9 mouse cellular contexts compared by ENCODE assay signal in genomic region chr2:32756674-32757055, GRCm38 (mm10). TPM values are rescaled to one million over a fixed set of nuclear protein-coding genes. Genes with fewer than 3 reads are reported as not detected.
DNase-seq lines count a peak whose midpoint lies in the region; ATAC-seq and TF ChIP-seq lines count a peak whose summit lies in the region.
"Had no signal": no experiment of that assay in that cellular context is flagged by ENCODE, and none has a peak within 500 bp of the region (broad histone marks: within the 10 kb centered on the region; RNA-seq: fewer than 3 reads in every experiment).

No protein-coding gene starts in this region.

- no peak overlapping the region for H3K4me3 ChIP-seq in lung, embryonic 15.5 days
- no peak overlapping the region; the same call in 1 of the 2 replicates for H3K4me3 ChIP-seq in forebrain, embryonic 13.5 days
- peak overlapping the region; percentile 73; the same call in 1 of the 2 replicates for H3K4me3 ChIP-seq in limb, embryonic 14.5 days (replicated peaks; ENCODE audit: low read length)
- 0 out of 2 replicates have a peak overlapping the region, but pooled peaks have one; percentile 70 for H3K4me3 ChIP-seq in neural tube, embryonic 13.5 days

- no peaks in the 10 kb centered on the region for H3K9me3 ChIP-seq in lung, embryonic 15.5 days
- H3K9me3 ChIP-seq in forebrain, embryonic 13.5 days (replicated peaks) = no peaks in the 10 kb centered on the region
- H3K9me3 ChIP-seq in limb, embryonic 14.5 days (ENCODE audit: control insufficient read depth, low read length) = no peaks in the 10 kb centered on the region
- no peaks in the 10 kb centered on the region for H3K9me3 ChIP-seq in neural tube, embryonic 13.5 days

- DNase-seq in lung, postnatal 4 days = no peak
- DNase-seq in limb, embryonic 14.5 days (ENCODE audit: low spot score) = no peak
- DNase-seq in spleen, adult 18-20 months = no peak
- DNase-seq in kidney, adult 18-20 months = no peak
- no peak for DNase-seq in embryo, embryonic 11 days

- WGBS in lung, embryonic 15.5 days = 30% methylated on average over 6 of the region's 6 CpGs
- WGBS in forebrain, embryonic 13.5 days = 31% methylated on average over 6 of the region's 6 CpGs
- WGBS in limb, embryonic 14.5 days = 35% methylated on average over 6 of the region's 6 CpGs
- 34% methylated on average over 6 of the region's 6 CpGs for WGBS in neural tube, embryonic 13.5 days

- no peak for TF ChIP-seq POLR2A in limb, embryonic 14.5 days (IDR thresholded peaks at IDR 0.05; ENCODE audit: borderline replicate concordance, extremely low read depth, insufficient read depth, insufficient read length)

- peak overlapping the region; percentile 24 for H3K4me2 ChIP-seq in lung, embryonic 15.5 days
- H3K4me2 ChIP-seq in forebrain, embryonic 13.5 days = peak overlapping the region; percentile 32; the same call in 1 of the 2 replicates
- H3K4me2 ChIP-seq in limb, embryonic 14.5 days (replicated peaks; ENCODE audit: low read depth, low read length, severe bottlenecking) = peak overlapping the region; percentile 22; the same call in 1 of the 2 replicates
- peak overlapping the region; percentile 36 for H3K4me2 ChIP-seq in neural tube, embryonic 13.5 days

- peaks cover 10% of the 10 kb centered on the region for H3K4me1 ChIP-seq in lung, embryonic 15.5 days
- H3K4me1 ChIP-seq in forebrain, embryonic 13.5 days = peaks cover 25% of the 10 kb centered on the region
- H3K4me1 ChIP-seq in limb, embryonic 14.5 days (ENCODE audit: control insufficient read depth, insufficient read depth, low read length) = peaks cover 5% of the 10 kb centered on the region; the same call in 1 of the 2 replicates
- peaks cover 32% of the 10 kb centered on the region for H3K4me1 ChIP-seq in neural tube, embryonic 13.5 days (replicated peaks)

- no peaks in the 10 kb centered on the region for H3K27me3 ChIP-seq in lung, embryonic 15.5 days
- no peaks in the 10 kb centered on the region for H3K27me3 ChIP-seq in forebrain, embryonic 13.5 days
- H3K27me3 ChIP-seq in limb, embryonic 14.5 days (ENCODE audit: control insufficient read depth, insufficient read depth, low read length) = no peaks in the 10 kb centered on the region
- H3K27me3 ChIP-seq in neural tube, embryonic 13.5 days = no peaks in the 10 kb centered on the region

- ATAC-seq in lung, embryonic 15.5 days (ENCODE audit: borderline replicate concordance, extremely low read depth, low FRiP score, low TSS enrichment) = no peak
- ATAC-seq in forebrain, embryonic 13.5 days = peak; percentile 41
- peak; percentile 9; the same call in 1 of the 2 replicates for ATAC-seq in limb, embryonic 14.5 days (ENCODE audit: low FRiP score, low read depth)
- ATAC-seq in neural tube, embryonic 13.5 days (ENCODE audit: low read depth) = peak; percentile 36; the same call in 1 of the 2 replicates

- H3K9ac ChIP-seq in lung, embryonic 15.5 days = no peak overlapping the region
- H3K9ac ChIP-seq in forebrain, embryonic 13.5 days = no peak overlapping the region
- no peak overlapping the region for H3K9ac ChIP-seq in limb, embryonic 14.5 days (ENCODE audit: low read depth, low read length, severe bottlenecking)
- H3K9ac ChIP-seq in neural tube, embryonic 13.5 days = no peak overlapping the region

- no peak overlapping the region for H3K27ac ChIP-seq in lung, embryonic 15.5 days
- H3K27ac ChIP-seq in forebrain, embryonic 13.5 days = no peak overlapping the region
- H3K27ac ChIP-seq in limb, embryonic 14.5 days (replicated peaks; ENCODE audit: low read depth, low read length) = no peak overlapping the region
- no peak overlapping the region; the same call in 1 of the 2 replicates for H3K27ac ChIP-seq in neural tube, embryonic 13.5 days (replicated peaks)

- peaks cover 25% of the 10 kb centered on the region for H3K36me3 ChIP-seq in lung, embryonic 15.5 days
- peaks cover 47% of the 10 kb centered on the region for H3K36me3 ChIP-seq in forebrain, embryonic 13.5 days (ENCODE audit: poor library complexity, severe bottlenecking)
- peaks cover 33% of the 10 kb centered on the region for H3K36me3 ChIP-seq in limb, embryonic 14.5 days (ENCODE audit: control insufficient read depth, insufficient read depth, low read length)
- H3K36me3 ChIP-seq in neural tube, embryonic 13.5 days = peaks cover 55% of the 10 kb centered on the region

RNA-seq across cellular contexts. Expression of gene Tor2a, which starts 0.4 kb away (rescaled TPM):
- 63.9 and 65.6 TPM in 2 replicates for polyA plus RNA-seq in lung, embryonic 15.5 days (2015; fragmentation: Nextera tagmentation; extraction: Ambion mirVana)
- 55.8 and 62.2 TPM in 2 replicates for polyA plus RNA-seq in forebrain, embryonic 13.5 days (2015; fragmentation: Nextera tagmentation; extraction: Ambion mirVana)
- 82.6 and 169 TPM in 2 replicates for polyA plus RNA-seq in limb, embryonic 14.5 days (2012; rRNA removed)
- polyA plus RNA-seq in limb, embryonic 14.5 days (2014; fragmentation: Nextera tagmentation; extraction: Ambion mirVana) = 81.2 and 86.2 TPM in 2 replicates
- polyA plus RNA-seq in neural tube, embryonic 13.5 days (2015; fragmentation: Nextera tagmentation; extraction: Ambion mirVana) = 53.2 and 55.8 TPM in 2 replicates

RNA-seq across cellular contexts. Expression of gene 6330409D20Rik, which starts 15.8 kb away (rescaled TPM):
- 0.24 and 0.25 TPM in 2 replicates for polyA plus RNA-seq in lung, embryonic 15.5 days (2015; fragmentation: Nextera tagmentation; extraction: Ambion mirVana)
- 1.6 and 2.5 TPM in 2 replicates for polyA plus RNA-seq in forebrain, embryonic 13.5 days (2015; fragmentation: Nextera tagmentation; extraction: Ambion mirVana)
- 0.14 and 0.15 TPM in 2 replicates for polyA plus RNA-seq in limb, embryonic 14.5 days (2012; rRNA removed)
- polyA plus RNA-seq in limb, embryonic 14.5 days (2014; fragmentation: Nextera tagmentation; extraction: Ambion mirVana) = not detected in 2 replicates
- polyA plus RNA-seq in neural tube, embryonic 13.5 days (2015; fragmentation: Nextera tagmentation; extraction: Ambion mirVana) = 3.2 and 4.0 TPM in 2 replicates
- polyA plus RNA-seq: liver, adult 2 months had no signal

RNA-seq across cellular contexts. Expression of gene Ttc16, which starts 18.8 kb away (rescaled TPM):
- polyA plus RNA-seq in lung, embryonic 15.5 days (2015; fragmentation: Nextera tagmentation; extraction: Ambion mirVana) = 0.43 and 0.69 TPM in 2 replicates
- 0.43 and 0.48 TPM in 2 replicates for polyA plus RNA-seq in forebrain, embryonic 13.5 days (2015; fragmentation: Nextera tagmentation; extraction: Ambion mirVana)
- 0.47 and 0.70 TPM in 2 replicates for polyA plus RNA-seq in limb, embryonic 14.5 days (2012; rRNA removed)
- polyA plus RNA-seq in limb, embryonic 14.5 days (2014; fragmentation: Nextera tagmentation; extraction: Ambion mirVana) = 0.12 and 0.15 TPM in 2 replicates
- 0.24 and 0.26 TPM in 2 replicates for polyA plus RNA-seq in neural tube, embryonic 13.5 days (2015; fragmentation: Nextera tagmentation; extraction: Ambion mirVana)

RNA-seq across cellular contexts. Expression of gene Ptrh1, which starts 18.9 kb away (rescaled TPM):
- 4.9 and 5.4 TPM in 2 replicates for polyA plus RNA-seq in lung, embryonic 15.5 days (2015; fragmentation: Nextera tagmentation; extraction: Ambion mirVana)
- 4.6 and 5.4 TPM in 2 replicates for polyA plus RNA-seq in forebrain, embryonic 13.5 days (2015; fragmentation: Nextera tagmentation; extraction: Ambion mirVana)
- polyA plus RNA-seq in limb, embryonic 14.5 days (2012; rRNA removed) = 11.3 and 11.5 TPM in 2 replicates
- 5.1 and 5.8 TPM in 2 replicates for polyA plus RNA-seq in limb, embryonic 14.5 days (2014; fragmentation: Nextera tagmentation; extraction: Ambion mirVana)
- polyA plus RNA-seq in neural tube, embryonic 13.5 days (2015; fragmentation: Nextera tagmentation; extraction: Ambion mirVana) = 5.5 and 6.6 TPM in 2 replicates

RNA-seq across cellular contexts. Expression of gene Cfap157, which starts 27.6 kb away (rescaled TPM):
- 1.1 and 1.3 TPM in 2 replicates for polyA plus RNA-seq in lung, embryonic 15.5 days (2015; fragmentation: Nextera tagmentation; extraction: Ambion mirVana)
- 0.45 and 1.4 TPM in 2 replicates for polyA plus RNA-seq in forebrain, embryonic 13.5 days (2015; fragmentation: Nextera tagmentation; extraction: Ambion mirVana)
- 0.04 and 0.05 TPM in 2 replicates for polyA plus RNA-seq in limb, embryonic 14.5 days (2012; rRNA removed)
- polyA plus RNA-seq in limb, embryonic 14.5 days (2014; fragmentation: Nextera tagmentation; extraction: Ambion mirVana) = 0.11 and 0.12 TPM in 2 replicates
- 0.84 and 1.3 TPM in 2 replicates for polyA plus RNA-seq in neural tube, embryonic 13.5 days (2015; fragmentation: Nextera tagmentation; extraction: Ambion mirVana)
- polyA plus RNA-seq: liver, adult 2 months had no signal

Comparison
In these comparisons a context has a peak if more than half of its experiments do, and no peak if none do; other contexts are left out.
1. H3K4me3 ChIP-seq: peak in limb, embryonic 14.5 days (single experiment) and neural tube, embryonic 13.5 days (single experiment); none in lung, embryonic 15.5 days (single experiment) and forebrain, embryonic 13.5 days (single experiment).
2. Peak in every context shown above with its lines, with median percentiles within 50 percentile points of each other: H3K4me2 ChIP-seq.